Mouse (Mus musculus) limb, embryonic 10.5 days (tissue): ENCODE results near the gene Ankrd13c. TPM values are rescaled to one million over a fixed set of nuclear protein-coding genes. Genes with fewer than 3 reads are reported as not detected.

Experiments used
- DNase-seq: peaks from one replicate; pipeline ENCODE4 v3.0.0-alpha.2; 2017; ENCODE audit warnings: low spot score
- H3K27ac ChIP-seq: fragments of 300-500 bp; sonication (generic); 2 replicates; pipeline ENCODE4 v1.5.1; 2016; ENCODE audit warnings: mild to moderate bottlenecking
- H3K27me3 ChIP-seq: fragments of 300-500 bp; sonication (generic); 2 replicates; pipeline ENCODE4 v1.6.1; 2016; ENCODE audit warnings: low read depth, mild to moderate bottlenecking; ENCODE audit not compliant: poor library complexity, severe bottlenecking
- H3K36me3 ChIP-seq: fragments of 300-500 bp; sonication (generic); 2 replicates; pipeline ENCODE4 v1.6.1; 2016; ENCODE audit warnings: mild to moderate bottlenecking, moderate library complexity
- H3K4me1 ChIP-seq: fragments of 300-500 bp; sonication (generic); 2 replicates; pipeline ENCODE4 v1.6.1; 2016
- H3K4me3 ChIP-seq: fragments of 300-500 bp; sonication (generic); 2 replicates; pipeline ENCODE4 v1.5.1; 2016; ENCODE audit warnings: mild to moderate bottlenecking, moderate library complexity
- H3K9me3 ChIP-seq: fragments of 300-500 bp; sonication (generic); replicated peaks from 2 replicates; pipeline ENCODE4 v1.6.1; 2016; ENCODE audit warnings: mild to moderate bottlenecking
- WGBS: fragments of 180-500 bp; shearing (Covaris S2); methylation state at CpG from one replicate; pipeline ENCODE4 v1.1.7; 2016; 5-methylcytosine and 5-hydroxymethylcytosine counted together
- polyA plus RNA-seq: library from polyadenylated mRNA; unstranded; fragments of >200 nt; fragmentation: Nextera tagmentation; extraction: Ambion mirVana; gene quantifications from 2 replicates; pipeline ENCODE4 v1.2.1, GENCODE M21; 2016

Ankrd13c gene
- polyA plus RNA-seq: 16.5 and 17.9 TPM in 2 replicates

- Histone ChIP-seq H3K4me1 (peaks cover 10% of the 10 kb centered on the region; the same call in 1 of the 2 replicates), H3K27me3 (no peaks in the 10 kb centered on the region), H3K27ac (peak within 1 kb of the TSS; percentile 91), H3K36me3 (peaks cover 14% of the 10 kb centered on the region), H3K4me3 (peak within 1 kb of the TSS; percentile 82), H3K9me3 (no peaks in the 10 kb centered on the region)
- 0% methylated on average over 45 of the region's 45 CpGs for WGBS
- DNase-seq: peak; percentile 94
These were observed at the start of gene Ankrd13c for GRCm38 (mm10) chr3:157946843-157947358. Gene Ankrd13c, plus strand, starts transcription at chr3:157947239.

- 94% methylated on average over 3 of the region's 3 CpGs for WGBS
- no peak overlapping the region for H3K4me3 ChIP-seq
- H3K27me3 ChIP-seq: no peaks in the 10 kb centered on the region
- H3K27ac ChIP-seq: no peak overlapping the region
- peaks cover 24% of the 10 kb centered on the region for H3K36me3 ChIP-seq
- no peaks in the 10 kb centered on the region for H3K9me3 ChIP-seq
- no peaks in the 10 kb centered on the region for H3K4me1 ChIP-seq
- no peak for DNase-seq
These were observed 49.4 kb upstream of the Ankrd13c start for GRCm38 (mm10) chr3:157897645-157898044.

- no peaks in the 10 kb centered on the region for H3K27me3 ChIP-seq
- H3K9me3 ChIP-seq: no peaks in the 10 kb centered on the region
- H3K36me3 ChIP-seq: peaks cover 33% of the 10 kb centered on the region
- no peaks in the 10 kb centered on the region for H3K4me1 ChIP-seq
- 100% methylated on average over 1 of the region's 1 CpGs for WGBS
- no peak overlapping the region for H3K4me3 ChIP-seq
- no peak for DNase-seq
- H3K27ac ChIP-seq: no peak overlapping the region
These were observed 47.1 kb upstream of the Ankrd13c start for GRCm38 (mm10) chr3:157899986-157900385.

- H3K9me3 ChIP-seq: no peaks in the 10 kb centered on the region
- DNase-seq: no peak
- H3K4me3 ChIP-seq: no peak overlapping the region
- WGBS: 88% methylated on average over 5 of the region's 5 CpGs
- H3K4me1 ChIP-seq: no peaks in the 10 kb centered on the region
- no peak overlapping the region for H3K27ac ChIP-seq
- H3K27me3 ChIP-seq: no peaks in the 10 kb centered on the region
- peaks cover 40% of the 10 kb centered on the region for H3K36me3 ChIP-seq
These were observed 45.3 kb upstream of the Ankrd13c start for GRCm38 (mm10) chr3:157901721-157902120.

- no peaks in the 10 kb centered on the region for H3K9me3 ChIP-seq
- DNase-seq: no peak
- no peak overlapping the region for H3K4me3 ChIP-seq
- no peaks in the 10 kb centered on the region for H3K4me1 ChIP-seq
- WGBS: 95% methylated on average over 3 of the region's 3 CpGs
- H3K27me3 ChIP-seq: no peaks in the 10 kb centered on the region
- no peak overlapping the region for H3K27ac ChIP-seq
- peaks cover 59% of the 10 kb centered on the region for H3K36me3 ChIP-seq
These were observed 38.9 kb upstream of the Ankrd13c start for GRCm38 (mm10) chr3:157908166-157908565.

GRCm38 (mm10) chr3:157910262-157910661 lies 36.8 kb upstream of the Ankrd13c start:
- Histone ChIP-seq H3K27ac (no peak overlapping the region), H3K27me3 (no peaks in the 10 kb centered on the region), H3K9me3 (no peaks in the 10 kb centered on the region), H3K36me3 (peaks cover 48% of the 10 kb centered on the region), H3K4me3 (no peak overlapping the region), H3K4me1 (no peaks in the 10 kb centered on the region)
- WGBS: 84% methylated on average over 3 of the region's 3 CpGs
- no peak for DNase-seq

- H3K4me1 ChIP-seq: no peaks in the 10 kb centered on the region
- no peak overlapping the region for H3K4me3 ChIP-seq
- peaks cover 34% of the 10 kb centered on the region for H3K36me3 ChIP-seq
- no peak for DNase-seq
- 90% methylated on average over 2 of the region's 2 CpGs for WGBS
- no peaks in the 10 kb centered on the region for H3K9me3 ChIP-seq
- H3K27ac ChIP-seq: no peak overlapping the region
- H3K27me3 ChIP-seq: no peaks in the 10 kb centered on the region
These were observed 34.9 kb upstream of the Ankrd13c start for GRCm38 (mm10) chr3:157912155-157912554.

GRCm38 (mm10) chr3:157916336-157916735 lies 30.7 kb upstream of the Ankrd13c start:
- WGBS: 92% methylated on average over 4 of the region's 4 CpGs
- no peaks in the 10 kb centered on the region for H3K4me1 ChIP-seq
- H3K9me3 ChIP-seq: no peaks in the 10 kb centered on the region
- no peak overlapping the region for H3K4me3 ChIP-seq
- peaks cover 39% of the 10 kb centered on the region for H3K36me3 ChIP-seq
- no peaks in the 10 kb centered on the region for H3K27me3 ChIP-seq
- no peak for DNase-seq
- no peak overlapping the region for H3K27ac ChIP-seq

GRCm38 (mm10) chr3:157921376-157921775 lies 25.7 kb upstream of the Ankrd13c start:
- Histone ChIP-seq H3K27me3 (no peaks in the 10 kb centered on the region), H3K36me3 (peaks cover 19% of the 10 kb centered on the region; the same call in 1 of the 2 replicates), H3K4me3 (no peak overlapping the region), H3K9me3 (no peaks in the 10 kb centered on the region), H3K27ac (no peak overlapping the region), H3K4me1 (peaks cover 8% of the 10 kb centered on the region)
- DNase-seq: no peak
- 91% methylated on average over 2 of the region's 2 CpGs for WGBS

- no peaks in the 10 kb centered on the region for H3K9me3 ChIP-seq
- H3K36me3 ChIP-seq: peaks cover 9% of the 10 kb centered on the region; the same call in 1 of the 2 replicates
- peaks cover 8% of the 10 kb centered on the region for H3K4me1 ChIP-seq
- WGBS: 86% methylated on average over 3 of the region's 3 CpGs
- H3K27me3 ChIP-seq: no peaks in the 10 kb centered on the region
- no peak overlapping the region for H3K4me3 ChIP-seq
- no peak for DNase-seq
- H3K27ac ChIP-seq: no peak overlapping the region
These were observed 23.7 kb upstream of the Ankrd13c start for GRCm38 (mm10) chr3:157923268-157923835.

- H3K9me3 ChIP-seq: no peaks in the 10 kb centered on the region
- H3K4me3 ChIP-seq: peak within 1 kb of the TSS; percentile 63
- WGBS: under 1% methylated on average over 30 of the region's 30 CpGs
- DNase-seq: peak; percentile 90
- 0 out of 2 replicates have a peak, but pooled peaks cover 2% of the 10 kb centered on the region for H3K36me3 ChIP-seq
- peaks cover 8% of the 10 kb centered on the region for H3K4me1 ChIP-seq
- H3K27me3 ChIP-seq: no peaks in the 10 kb centered on the region
- peak within 1 kb of the TSS; percentile 89 for H3K27ac ChIP-seq
These were observed 22.2 kb upstream of the Ankrd13c start, which contains the start of gene Cth for GRCm38 (mm10) chr3:157924692-157925328. Gene Cth, minus strand, starts transcription at chr3:157925077.

- Histone ChIP-seq H3K4me3 (no peak overlapping the region), H3K36me3 (no peaks in the 10 kb centered on the region), H3K27ac (no peak overlapping the region), H3K9me3 (no peaks in the 10 kb centered on the region), H3K27me3 (no peaks in the 10 kb centered on the region), H3K4me1 (peaks cover 8% of the 10 kb centered on the region)
- peak; percentile 31 for DNase-seq
- WGBS: 80% methylated on average over 14 of the region's 14 CpGs
These were observed 21.1 kb upstream of the Ankrd13c start for GRCm38 (mm10) chr3:157925706-157926510.

- Histone ChIP-seq H3K9me3 (no peaks in the 10 kb centered on the region), H3K4me1 (peaks cover 8% of the 10 kb centered on the region), H3K4me3 (no peak overlapping the region), H3K27me3 (no peaks in the 10 kb centered on the region), H3K27ac (no peak overlapping the region), H3K36me3 (no peaks in the 10 kb centered on the region)
- no peak for DNase-seq
- 78% methylated on average over 2 of the region's 2 CpGs for WGBS
These were observed 20.3 kb upstream of the Ankrd13c start for GRCm38 (mm10) chr3:157926761-157927160.
